Mouse (Mus musculus) kidney, postnatal 14 days (tissue): ENCODE measurements around the gene Sept6.

Experiments used
- DNase-seq: peaks from one replicate; pipeline ENCODE4 v3.0.0; 2022; ENCODE audit warnings: mixed read lengths

The Sept6 gene

GRCm38 (mm10) chrX:36991694-36992093, at the start of gene Sept6:
TSS of gene Sept6 (minus strand) at chrX:36991794.
- DNase-seq: no peak

GRCm38 (mm10) chrX:37028378-37028777, 36.8 kb upstream of the Sept6 start:
- DNase-seq: no peak

GRCm38 (mm10) chrX:37023652-37024309, 32.2 kb upstream of the Sept6 start:
- no peak for DNase-seq

- peak; percentile 41 for DNase-seq
Measured at GRCm38 (mm10) chrX:37022690-37023089, 31.1 kb upstream of the Sept6 start.

- no peak for DNase-seq
Measured at GRCm38 (mm10) chrX:37019045-37019444, 27.5 kb upstream of the Sept6 start.

GRCm38 (mm10) chrX:37018150-37018654, 26.6 kb upstream of the Sept6 start:
- no peak for DNase-seq

- no peak for DNase-seq
Measured at GRCm38 (mm10) chrX:37013870-37014269, 22.3 kb upstream of the Sept6 start.

- no peak for DNase-seq
Measured at GRCm38 (mm10) chrX:36991039-36991438, 555 bp downstream of the Sept6 start.

GRCm38 (mm10) chrX:36989752-36990404, 1.7 kb downstream of the Sept6 start:
- no peak for DNase-seq

- peak; percentile 62 for DNase-seq
Measured at GRCm38 (mm10) chrX:36989234-36989751, 2.3 kb downstream of the Sept6 start.

- DNase-seq: peak; percentile 4
Measured at GRCm38 (mm10) chrX:36988754-36989153, 2.8 kb downstream of the Sept6 start.

GRCm38 (mm10) chrX:36987851-36988250, 3.7 kb downstream of the Sept6 start:
- DNase-seq: no peak

GRCm38 (mm10) chrX:36985041-36985440, 6.6 kb downstream of the Sept6 start:
- DNase-seq: no peak

- no peak for DNase-seq
Measured at GRCm38 (mm10) chrX:36983654-36984311, 7.8 kb downstream of the Sept6 start.

GRCm38 (mm10) chrX:36982892-36983653, 8.5 kb downstream of the Sept6 start:
- DNase-seq: peak; percentile 14

- no peak for DNase-seq
Measured at GRCm38 (mm10) chrX:36980563-36981187, 10.9 kb downstream of the Sept6 start.

- no peak for DNase-seq
Measured at GRCm38 (mm10) chrX:36977863-36978262, 13.7 kb downstream of the Sept6 start.

- DNase-seq: no peak
Measured at GRCm38 (mm10) chrX:36976980-36977379, 14.6 kb downstream of the Sept6 start.

- DNase-seq: no peak
Measured at GRCm38 (mm10) chrX:36976272-36976671, 15.3 kb downstream of the Sept6 start.

GRCm38 (mm10) chrX:36974905-36975304, 16.7 kb downstream of the Sept6 start:
- no peak for DNase-seq

- DNase-seq: no peak
Measured at GRCm38 (mm10) chrX:36972951-36973471, 18.6 kb downstream of the Sept6 start.

GRCm38 (mm10) chrX:36971156-36971555, 20.4 kb downstream of the Sept6 start:
- DNase-seq: no peak
